Mouse (Mus musculus) brown adipose tissue, adult 24 weeks (tissue): ENCODE data around the gene Lrrc29. TPM values are rescaled to one million over a fixed set of nuclear protein-coding genes. Genes with fewer than 3 reads are reported as not detected.
A peak's percentile ranks its signal among the peaks of the same experiment; 100 is the strongest.

Experiments used
- H3K27ac ChIP-seq: fragments of 200-500 bp; replicated peaks from 2 replicates; pipeline ENCODE4 v1.5.1; 2012; ENCODE audit warnings: low read depth, mild to moderate bottlenecking, low read length
- H3K4me1 ChIP-seq: fragments of 200-500 bp; 2 replicates; pipeline ENCODE4 v1.6.1; 2012; ENCODE audit warnings: low read length, mixed read lengths; ENCODE audit not compliant: control insufficient read depth, insufficient read depth, insufficient read length
- H3K4me3 ChIP-seq: fragments of 200-500 bp; 2 replicates; pipeline ENCODE4 v1.5.1; 2012; ENCODE audit warnings: low read depth, mild to moderate bottlenecking, low read length, moderate library complexity; ENCODE audit not compliant: insufficient read depth
- polyA plus RNA-seq: library from polyadenylated mRNA; stranded (reverse); fragments of >200 nt; gene quantifications from 2 replicates; pipeline ENCODE4 v1.2.4, GENCODE M21; 2012; ENCODE audit not compliant: missing spikeins, insufficient read depth, insufficient read length

Gene Lrrc29
- polyA plus RNA-seq, result 0.83 and 0.99 TPM in 2 replicates

DNA sequence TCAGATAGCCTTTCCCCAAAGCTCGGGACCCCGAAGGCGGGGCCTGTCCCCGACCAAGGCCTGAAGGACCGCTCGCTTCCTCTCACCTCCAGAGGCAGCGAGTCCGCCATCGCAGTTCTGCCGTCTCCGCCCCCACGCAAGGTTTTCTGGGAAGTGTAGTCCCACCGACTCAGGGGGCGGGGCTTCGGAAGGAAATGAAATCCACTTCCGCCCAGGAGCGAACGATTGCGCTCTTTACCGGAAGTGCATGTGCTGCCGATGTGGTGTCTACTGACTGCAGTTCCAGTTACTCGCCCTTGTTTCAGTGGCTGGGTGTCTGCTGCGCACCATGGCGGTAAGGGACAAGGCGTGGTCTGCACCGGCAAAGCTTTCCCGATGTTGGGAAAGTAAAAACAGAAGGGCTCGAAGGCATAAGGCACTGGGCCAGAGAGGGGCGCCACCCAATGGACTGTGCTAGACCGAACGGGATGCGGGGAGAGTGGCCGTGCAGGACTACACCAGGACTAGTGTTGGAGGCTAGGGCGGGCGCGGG is at the start of gene Lrrc29, which contains the start of gene Tmem208:
Gene Lrrc29, minus strand, starts transcription at position 138 of the 532 bp plus-strand sequence.
Gene Tmem208, plus strand, starts transcription at position 214 of the 532 bp plus-strand sequence.
- H3K4me3 ChIP-seq, result peak within 1 kb of the TSS; percentile 77
- peaks cover 7% of the 10 kb centered on the region; the same call in 1 of the 2 replicates for H3K4me1 ChIP-seq
- peak within 1 kb of the TSS; percentile 75 for H3K27ac ChIP-seq

DNA sequence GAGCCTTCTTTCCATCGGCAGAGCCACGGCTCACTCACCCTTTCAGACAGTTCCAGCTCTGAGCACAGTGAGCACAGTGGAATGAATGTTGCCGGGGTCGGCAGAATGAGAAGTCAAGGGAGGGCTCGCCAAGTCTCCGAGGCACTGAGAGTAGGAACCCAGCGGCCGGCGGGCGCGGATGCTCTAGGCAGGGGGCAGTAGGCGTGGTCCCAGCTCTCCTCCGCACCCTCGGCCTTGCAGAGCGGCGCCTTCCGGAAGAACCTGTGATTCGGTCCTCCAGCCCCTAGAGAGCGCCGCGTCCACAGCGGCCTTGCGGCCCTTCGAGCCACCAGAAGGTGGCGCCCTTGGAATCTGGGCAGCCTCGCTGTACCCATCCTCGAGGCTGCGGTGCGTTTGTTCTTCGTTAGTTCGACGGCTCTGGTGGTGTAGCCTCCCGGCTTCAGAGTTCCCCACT is 48.5 kb upstream of the Lrrc29 start:
- Histone ChIP-seq H3K4me3 (no peak overlapping the region), H3K27ac (no peak overlapping the region), H3K4me1 (peaks cover 9% of the 10 kb centered on the region)

DNA sequence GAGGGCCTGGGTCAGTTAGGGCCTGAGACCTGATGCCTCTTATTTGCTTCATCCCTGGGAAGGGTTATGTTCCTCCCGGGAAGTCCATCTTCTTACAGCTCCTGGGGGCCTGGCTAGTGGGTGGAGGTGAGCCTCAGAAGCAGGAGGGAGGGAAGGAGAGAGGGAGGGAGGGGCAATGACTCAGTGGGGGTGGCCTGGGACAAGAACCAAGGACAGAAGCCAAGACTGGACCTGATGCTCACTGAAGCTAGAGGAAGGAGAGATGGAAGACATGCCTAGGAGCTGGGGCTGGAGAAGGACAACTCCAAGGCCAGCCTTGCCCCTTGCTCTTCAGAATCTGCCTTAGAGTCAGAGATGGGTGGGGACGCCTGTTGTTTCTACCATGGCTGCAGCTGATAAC is 47.0 kb upstream of the Lrrc29 start, which contains the start of gene Plekhg4:
Gene Plekhg4, plus strand, starts transcription at position 243 of the 400 bp plus-strand sequence.
- Histone ChIP-seq H3K27ac (no peak within 1 kb of the TSS), H3K4me3 (no peak within 1 kb of the TSS)

DNA sequence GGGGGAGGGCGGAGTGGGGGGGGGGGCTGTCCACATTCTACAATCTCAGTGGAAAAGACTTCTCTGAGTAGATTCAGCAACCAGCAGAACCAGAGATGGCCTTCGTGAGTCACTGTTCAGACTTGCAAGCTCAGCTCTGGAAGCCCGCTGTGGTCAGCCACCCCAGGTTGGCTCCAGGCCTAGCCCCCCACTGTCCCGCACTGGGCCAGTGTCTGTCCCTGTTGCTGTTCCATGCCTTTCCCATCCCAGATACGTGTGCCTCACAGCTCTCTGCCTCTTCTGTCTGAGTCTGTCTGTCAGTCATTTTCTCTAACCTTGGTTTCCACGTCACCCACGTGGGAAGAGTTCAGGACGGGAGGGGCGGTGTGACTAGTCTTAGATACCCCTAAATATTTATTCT is 46.4 kb upstream of the Lrrc29 start:
- Histone ChIP-seq H3K27ac (no peak overlapping the region), H3K4me3 (no peak overlapping the region), H3K4me1 (no peaks in the 10 kb centered on the region)

More for the DNA sequence above, 47.0 kb upstream of the Lrrc29 start, which contains the start of gene Plekhg4:
- no peaks in the 10 kb centered on the region for H3K4me1 ChIP-seq

DNA sequence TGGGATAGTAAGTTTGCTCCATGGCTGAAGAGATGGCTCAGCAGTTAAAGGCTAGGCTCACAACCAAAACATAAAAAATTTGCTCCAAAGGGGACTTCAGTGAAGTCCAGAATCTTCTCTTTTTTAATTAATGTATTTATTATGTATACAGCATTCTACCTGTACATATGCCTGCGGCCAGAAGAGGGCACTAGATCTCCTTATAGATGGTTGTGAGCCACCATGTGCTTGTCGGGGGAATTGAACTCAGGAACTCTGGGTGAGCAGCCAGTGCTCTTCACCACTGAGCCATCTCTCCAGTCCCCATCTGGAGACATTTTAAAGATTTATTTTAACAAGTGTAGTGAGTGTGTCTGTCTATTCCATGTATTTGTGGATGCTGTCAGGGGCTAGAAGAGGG is 41.0 kb upstream of the Lrrc29 start:
- no peak overlapping the region for H3K27ac ChIP-seq
- H3K4me3 ChIP-seq, result no peak overlapping the region
- H3K4me1 ChIP-seq, result peaks cover 6% of the 10 kb centered on the region; the same call in 1 of the 2 replicates

DNA sequence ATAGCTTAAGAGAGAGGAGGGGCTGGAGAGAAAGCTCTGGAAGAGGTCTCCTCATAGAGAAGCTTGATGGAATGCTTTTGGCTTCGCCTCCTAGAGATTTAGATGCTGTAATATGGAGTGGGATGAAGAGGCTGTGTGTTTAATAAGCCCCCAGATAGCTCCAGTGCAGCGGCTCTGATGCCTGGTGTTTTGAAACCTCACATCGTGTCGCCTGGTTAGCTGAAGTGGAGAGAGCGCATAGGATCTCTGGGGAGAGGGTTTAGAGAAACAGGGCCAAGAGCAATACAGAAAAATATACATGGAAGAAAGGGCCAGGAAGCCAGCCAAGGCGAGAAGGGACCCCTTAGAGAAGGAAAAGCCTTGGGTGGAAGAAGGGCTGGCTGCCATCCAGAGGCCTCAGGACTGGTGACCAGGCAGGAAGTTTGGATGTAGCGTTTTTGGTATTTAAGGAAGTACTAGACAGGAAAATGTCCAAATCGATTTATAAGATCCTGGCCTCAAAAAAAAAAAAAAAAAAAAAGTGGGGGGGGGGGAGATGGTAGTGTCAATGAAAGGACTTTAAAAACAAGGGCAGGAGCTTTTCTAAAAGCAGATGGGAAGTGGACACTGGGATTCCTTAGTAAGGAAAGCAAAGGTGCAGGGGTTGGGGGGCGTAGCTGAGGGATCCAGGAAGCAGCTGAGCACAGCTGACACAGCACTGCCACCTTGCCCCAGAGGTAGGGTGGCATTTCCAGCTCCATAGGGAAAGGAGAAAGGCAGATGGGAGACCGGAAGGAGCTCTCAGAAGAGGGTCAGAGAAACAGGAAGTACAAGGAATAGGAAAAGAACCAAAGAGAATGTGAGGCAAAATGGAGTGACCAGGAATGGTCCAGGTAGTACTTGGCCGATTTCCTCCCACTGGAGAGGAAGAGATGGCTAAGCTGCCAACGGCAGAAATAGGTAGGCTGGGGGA is 35.9 kb upstream of the Lrrc29 start:
- H3K27ac ChIP-seq, result peak overlapping the region; percentile 22
- peaks cover 11% of the 10 kb centered on the region; the same call in 1 of the 2 replicates for H3K4me1 ChIP-seq
- no peak overlapping the region for H3K4me3 ChIP-seq

DNA sequence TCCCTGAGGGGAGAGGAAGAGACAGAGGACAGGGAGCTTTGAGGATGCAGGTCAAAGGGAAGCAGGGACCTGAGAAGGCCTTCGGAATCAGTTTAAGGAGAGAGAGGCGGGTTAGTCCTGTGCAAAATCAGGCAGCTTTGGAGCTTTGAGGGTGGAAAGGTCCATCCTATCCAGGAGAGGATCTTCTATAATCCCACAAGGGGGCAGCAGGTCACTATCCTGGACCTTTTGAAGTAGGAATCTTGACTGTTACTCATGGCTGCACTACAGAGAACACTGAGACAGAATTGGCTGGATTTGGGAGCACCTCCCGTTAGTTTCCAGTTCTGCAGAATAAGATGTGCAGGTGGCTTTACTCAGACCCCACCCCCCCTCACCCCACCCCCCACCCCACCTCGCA is 33.6 kb upstream of the Lrrc29 start:
- no peak overlapping the region for H3K27ac ChIP-seq
- no peak overlapping the region for H3K4me3 ChIP-seq
- peaks cover 15% of the 10 kb centered on the region; the same call in 1 of the 2 replicates for H3K4me1 ChIP-seq

DNA sequence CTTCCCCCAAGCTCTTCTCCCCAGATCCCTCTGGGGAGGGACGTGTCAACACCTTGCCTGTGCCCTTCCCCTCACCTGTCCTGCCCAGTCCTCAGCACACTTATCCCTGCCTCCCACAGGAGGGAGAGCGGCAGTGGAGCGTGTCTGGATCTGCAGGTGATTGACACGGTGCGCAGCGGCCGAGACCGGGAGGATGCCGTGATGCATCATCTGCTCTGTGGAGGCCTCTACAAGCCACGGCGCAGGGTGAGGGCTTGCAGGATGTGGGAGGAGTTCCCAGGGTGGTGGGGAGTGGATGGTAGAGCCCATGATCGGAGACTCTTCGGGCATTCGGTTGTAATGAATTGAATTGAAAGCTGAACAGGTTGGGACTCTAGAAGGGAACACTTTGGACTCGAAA is 33.1 kb upstream of the Lrrc29 start:
- peaks cover 18% of the 10 kb centered on the region; the same call in 1 of the 2 replicates for H3K4me1 ChIP-seq
- no peak overlapping the region for H3K4me3 ChIP-seq

DNA sequence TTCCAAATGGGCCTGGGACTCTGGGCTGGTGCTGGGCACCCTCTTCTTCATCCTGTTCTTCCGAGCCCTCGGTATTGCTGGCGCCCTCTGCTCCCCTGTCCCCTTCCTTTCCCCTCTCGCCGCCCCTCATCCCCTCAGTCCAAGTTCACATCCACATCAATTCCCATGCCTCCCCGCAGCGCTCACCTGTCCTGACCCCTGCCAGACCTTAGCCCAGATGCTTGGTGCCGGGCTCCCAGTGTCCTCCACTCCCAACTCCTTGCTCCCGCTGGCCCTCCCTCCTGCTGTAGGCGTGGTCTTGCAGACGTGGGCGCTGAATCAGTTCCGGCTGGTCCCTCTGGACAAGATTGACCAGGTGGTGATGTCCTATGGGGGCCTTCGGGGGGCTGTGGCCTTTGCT is 30.6 kb upstream of the Lrrc29 start:
- Histone ChIP-seq H3K4me1 (peaks cover 10% of the 10 kb centered on the region; the same call in 1 of the 2 replicates), H3K4me3 (no peak overlapping the region), H3K27ac (no peak overlapping the region)

More for the DNA sequence above, 33.1 kb upstream of the Lrrc29 start:
- no peak overlapping the region for H3K27ac ChIP-seq

DNA sequence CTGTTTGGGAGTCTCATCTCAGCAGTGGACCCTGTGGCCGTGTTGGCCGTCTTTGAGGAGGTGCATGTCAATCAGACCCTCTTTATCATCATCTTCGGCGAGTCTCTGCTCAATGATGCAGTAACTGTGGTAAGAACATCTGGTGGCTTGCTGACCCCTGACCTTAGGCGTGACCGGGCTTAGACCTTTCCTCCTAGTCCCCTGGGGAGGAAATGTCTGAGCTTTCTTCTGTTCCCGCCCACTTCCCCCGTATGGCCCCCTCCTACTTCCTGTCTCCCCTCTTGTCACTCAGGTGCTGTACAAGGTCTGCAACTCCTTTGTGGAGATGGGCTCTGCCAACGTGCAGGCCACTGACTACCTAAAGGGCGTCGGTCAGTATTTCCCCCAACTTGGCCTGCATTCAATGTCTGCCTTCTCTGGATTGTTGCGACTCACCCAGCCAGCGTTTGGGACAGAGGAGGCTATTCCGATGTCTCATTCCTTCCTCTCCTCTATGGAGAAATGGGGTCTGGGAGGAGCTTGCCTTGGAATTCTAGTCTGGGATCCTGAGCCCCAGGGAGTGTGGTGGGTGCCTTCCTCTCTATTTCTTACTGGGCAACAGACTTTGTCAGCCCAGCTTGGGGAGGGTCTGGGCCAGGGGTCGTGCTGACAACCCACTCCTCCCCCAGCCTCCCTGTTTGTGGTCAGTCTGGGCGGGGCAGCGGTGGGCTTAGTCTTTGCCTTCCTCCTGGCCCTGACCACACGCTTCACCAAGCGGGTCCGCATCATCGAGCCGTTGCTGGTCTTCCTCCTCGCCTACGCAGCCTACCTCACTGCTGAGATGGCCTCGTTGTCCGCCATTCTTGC is 29.3 kb upstream of the Lrrc29 start:
- H3K4me3 ChIP-seq, result no peak overlapping the region
- peaks cover 7% of the 10 kb centered on the region; the same call in 1 of the 2 replicates for H3K4me1 ChIP-seq
- H3K27ac ChIP-seq, result peak overlapping the region; percentile 78

DNA sequence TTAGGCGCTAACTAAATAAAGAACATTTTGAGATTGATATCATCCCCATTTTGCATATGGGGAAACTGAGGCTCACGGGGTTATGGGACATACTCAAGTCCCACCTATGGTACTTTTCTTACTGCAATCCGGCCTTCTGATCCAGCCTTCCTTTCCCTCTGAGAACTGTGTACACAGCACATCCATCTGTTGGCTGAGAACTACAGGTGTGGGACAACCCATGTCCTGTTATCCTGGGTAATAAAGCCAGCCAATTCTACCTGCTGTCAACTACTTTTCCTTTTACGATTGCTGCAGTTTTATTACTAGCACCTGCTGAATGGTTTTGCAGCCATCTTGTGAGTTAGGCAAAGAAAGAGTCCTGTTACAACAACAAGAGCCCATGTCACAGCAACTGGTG is 28.5 kb upstream of the Lrrc29 start:
- no peak overlapping the region for H3K4me3 ChIP-seq
- peak overlapping the region; percentile 78 for H3K27ac ChIP-seq
- H3K4me1 ChIP-seq, result peaks cover 7% of the 10 kb centered on the region; the same call in 1 of the 2 replicates

DNA sequence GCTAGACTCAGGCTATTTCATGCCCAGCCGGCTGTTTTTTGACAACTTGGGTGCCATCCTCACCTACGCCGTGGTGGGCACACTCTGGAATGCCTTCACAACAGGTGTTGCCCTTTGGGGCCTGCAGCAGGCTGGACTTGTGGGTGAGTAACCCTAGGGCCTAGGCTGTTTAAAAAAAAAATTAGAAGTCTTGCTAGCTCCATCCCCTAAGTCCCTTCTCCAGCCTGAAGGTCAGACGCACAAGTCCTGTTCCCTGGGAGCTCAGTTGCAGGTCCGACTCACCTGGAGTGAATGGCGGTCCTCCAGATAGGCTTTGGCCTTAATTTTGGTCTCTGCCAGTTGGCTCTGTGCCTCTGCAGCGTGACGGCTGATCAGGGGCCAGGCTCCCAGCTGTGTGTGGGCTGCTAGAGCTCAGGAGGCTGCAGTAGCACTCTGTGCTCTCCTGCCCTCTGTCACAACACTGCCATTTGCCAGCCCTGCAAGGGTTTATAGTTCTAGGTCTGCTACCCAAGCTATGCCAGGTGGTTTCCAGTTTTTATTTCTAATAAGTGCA is 27.6 kb upstream of the Lrrc29 start:
- no peak overlapping the region for H3K4me3 ChIP-seq
- H3K27ac ChIP-seq, result no peak overlapping the region
- H3K4me1 ChIP-seq, result peaks cover 7% of the 10 kb centered on the region; the same call in 1 of the 2 replicates

DNA sequence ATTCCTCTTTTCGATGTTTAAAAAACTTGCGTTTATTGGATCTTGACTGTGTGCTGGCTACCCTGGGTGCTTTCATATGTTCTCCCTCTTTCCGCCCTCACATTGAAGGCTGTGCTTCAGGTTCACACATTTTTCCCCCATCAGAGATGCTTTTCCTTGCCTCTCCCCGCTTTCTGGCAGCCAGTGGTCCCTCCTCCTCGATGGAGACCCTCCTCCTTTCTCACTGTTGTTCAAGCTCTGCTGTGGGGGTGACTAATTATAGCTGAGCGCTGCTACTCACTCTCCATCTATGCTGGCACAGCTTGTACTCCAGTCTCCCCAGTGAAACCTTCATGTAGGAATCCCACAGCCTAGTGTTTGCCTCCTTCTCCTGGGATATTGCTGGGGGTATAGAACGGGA is 24.1 kb upstream of the Lrrc29 start:
- Histone ChIP-seq H3K4me1 (peaks cover 10% of the 10 kb centered on the region), H3K27ac (no peak overlapping the region), H3K4me3 (no peak overlapping the region)

DNA sequence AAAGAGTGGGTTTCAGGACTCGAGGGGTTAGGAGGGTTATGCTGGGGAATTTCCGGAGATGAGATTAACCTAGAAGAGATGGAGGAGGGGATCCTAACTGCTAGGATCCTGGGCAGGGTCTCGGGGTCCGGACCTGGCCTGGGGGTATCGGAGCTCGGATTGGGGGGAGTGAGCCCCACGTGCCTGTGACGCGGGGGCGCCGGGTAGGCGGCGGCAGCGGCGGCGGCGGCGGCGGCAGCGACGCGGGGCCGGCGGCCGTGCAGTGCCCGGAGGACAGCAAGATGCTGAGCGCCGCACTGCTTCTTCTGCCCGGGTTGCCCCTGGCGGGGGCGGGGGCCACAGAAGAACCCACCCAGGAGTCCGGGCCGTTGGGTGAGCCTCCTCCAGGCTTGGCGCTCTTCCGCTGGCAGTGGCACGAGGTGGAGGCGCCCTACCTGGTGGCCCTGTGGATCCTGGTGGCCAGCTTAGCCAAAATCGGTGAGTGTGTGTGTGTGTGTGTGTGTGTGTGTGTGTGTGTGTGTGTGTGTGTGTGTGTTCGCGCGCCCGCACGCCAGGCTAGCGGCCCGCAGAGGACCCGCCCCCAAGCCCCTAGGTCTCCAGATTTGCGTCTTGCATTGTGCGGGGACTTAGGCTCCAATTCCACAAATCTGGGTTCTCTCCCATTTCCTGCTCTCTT is 23.2 kb upstream of the Lrrc29 start:
- peaks cover 14% of the 10 kb centered on the region for H3K4me1 ChIP-seq
- peak overlapping the region; percentile 68 for H3K4me3 ChIP-seq
- no peak overlapping the region for H3K27ac ChIP-seq
